Mouse (Mus musculus) midbrain, embryonic 10.5 days (tissue): Measurements from ENCODE around the gene Parvb. TPM values are rescaled to one million over a fixed set of nuclear protein-coding genes. Genes with fewer than 3 reads are reported as not detected.
"Not testable (repeated sequence)": the region's sequence is repeated elsewhere in the genome, so short reads cannot be mapped to it uniquely, and the experiment has no call there.

Source experiments
- DNase-seq: peaks from one replicate; pipeline ENCODE4 v3.0.0-alpha.2; 2017; ENCODE audit warnings: low spot score
- H3K27ac ChIP-seq: fragments of 300-500 bp; sonication (generic); replicated peaks from 2 replicates; pipeline ENCODE4 v1.5.1; 2016; ENCODE audit warnings: mild to moderate bottlenecking
- H3K27me3 ChIP-seq: fragments of 300-500 bp; sonication (generic); 2 replicates; pipeline ENCODE4 v1.6.1; 2016; ENCODE audit warnings: low read depth, mild to moderate bottlenecking; ENCODE audit not compliant: poor library complexity, severe bottlenecking
- H3K36me3 ChIP-seq: fragments of 300-500 bp; sonication (generic); 2 replicates; pipeline ENCODE4 v1.6.1; 2016; ENCODE audit warnings: mild to moderate bottlenecking, moderate library complexity
- H3K4me1 ChIP-seq: fragments of 300-500 bp; sonication (generic); 2 replicates; pipeline ENCODE4 v1.6.1; 2016
- H3K4me3 ChIP-seq: fragments of 300-500 bp; sonication (generic); 2 replicates; pipeline ENCODE4 v1.5.1; 2016; ENCODE audit warnings: mild to moderate bottlenecking, moderate library complexity
- H3K9me3 ChIP-seq: fragments of 300-500 bp; sonication (generic); replicated peaks from 2 replicates; pipeline ENCODE4 v1.6.1; 2016; ENCODE audit warnings: mild to moderate bottlenecking
- WGBS: fragments of 180-500 bp; shearing (Covaris S2); methylation state at CpG from one replicate; pipeline ENCODE4 v1.1.7; 2016; 5-methylcytosine and 5-hydroxymethylcytosine counted together
- polyA plus RNA-seq: library from polyadenylated mRNA; unstranded; fragments of >200 nt; fragmentation: Nextera tagmentation; extraction: Ambion mirVana; gene quantifications from 2 replicates; pipeline ENCODE4 v1.2.1, GENCODE M21; 2016

The Parvb gene
- polyA plus RNA-seq, 1 experiment from 2014 or later = 7.4 TPM

GRCm38 (mm10) chr15:84284059-84284458, 52.2 kb downstream of the Parvb start:
- whole genome bisulfite sequencing = 60% methylated on average over 5 of the region's 5 CpGs
- peaks cover 4% of the 10 kb centered on the region; the same call in 1 of the 2 replicates for H3K9me3 ChIP-seq
- DNase-seq = peak; percentile 41
- H3K27me3 ChIP-seq = peaks cover 22% of the 10 kb centered on the region; the same call in 1 of the 2 replicates
- H3K4me1 ChIP-seq = peaks cover 31% of the 10 kb centered on the region
- no peak overlapping the region for H3K4me3 ChIP-seq
- 0 out of 2 replicates have a peak overlapping the region, but pooled peaks have one; percentile 50 for H3K27ac ChIP-seq
- H3K36me3 ChIP-seq = peaks cover 12% of the 10 kb centered on the region

- H3K4me1 ChIP-seq = peaks cover 30% of the 10 kb centered on the region
- no peak for DNase-seq
- peaks cover 22% of the 10 kb centered on the region; the same call in 1 of the 2 replicates for H3K27me3 ChIP-seq
- H3K4me3 ChIP-seq = no peak overlapping the region
- peaks cover 4% of the 10 kb centered on the region; the same call in 1 of the 2 replicates for H3K9me3 ChIP-seq
- H3K27ac ChIP-seq = peak overlapping the region; percentile 70
- H3K36me3 ChIP-seq = peaks cover 5% of the 10 kb centered on the region; the same call in 1 of the 2 replicates
- WGBS = 86% methylated on average over 7 of the region's 7 CpGs
Observed at GRCm38 (mm10) chr15:84285453-84285852, 53.6 kb downstream of the Parvb start.

GRCm38 (mm10) chr15:84288953-84289352, 57.1 kb downstream of the Parvb start:
- 88% methylated on average over 1 of the region's 1 CpGs for WGBS
- not testable (repeated sequence) for H3K9me3 ChIP-seq

GRCm38 (mm10) chr15:84291097-84291496, 59.3 kb downstream of the Parvb start:
- H3K36me3 ChIP-seq = peaks cover 10% of the 10 kb centered on the region; the same call in 1 of the 2 replicates
- no peak overlapping the region for H3K27ac ChIP-seq
- no peaks in the 10 kb centered on the region for H3K9me3 ChIP-seq
- 86% methylated on average over 5 of the region's 5 CpGs for WGBS
- no peak overlapping the region for H3K4me3 ChIP-seq
- H3K27me3 ChIP-seq = peaks cover 30% of the 10 kb centered on the region; the same call in 1 of the 2 replicates
- peaks cover 44% of the 10 kb centered on the region for H3K4me1 ChIP-seq
- no peak for DNase-seq

More at GRCm38 (mm10) chr15:84288953-84289352, 57.1 kb downstream of the Parvb start:
- DNase-seq, H3K36me3 ChIP-seq, H3K27ac ChIP-seq, H3K4me3 ChIP-seq: not testable (repeated sequence)
- peaks cover 24% of the 10 kb centered on the region; the same call in 1 of the 2 replicates for H3K27me3 ChIP-seq
- H3K4me1 ChIP-seq = peaks cover 39% of the 10 kb centered on the region

GRCm38 (mm10) chr15:84293590-84293989, 61.7 kb downstream of the Parvb start:
- H3K4me3 ChIP-seq = no peak overlapping the region
- H3K4me1 ChIP-seq = peaks cover 52% of the 10 kb centered on the region
- H3K27ac ChIP-seq = peak overlapping the region; percentile 7; the same call in 1 of the 2 replicates
- H3K27me3 ChIP-seq = peaks cover 48% of the 10 kb centered on the region
- WGBS = 70% methylated on average over 12 of the region's 12 CpGs
- H3K9me3 ChIP-seq = no peaks in the 10 kb centered on the region
- DNase-seq = no peak
- H3K36me3 ChIP-seq = peaks cover 10% of the 10 kb centered on the region; the same call in 1 of the 2 replicates

- Histone ChIP-seq H3K9me3 (no peaks in the 10 kb centered on the region), H3K4me3 (no peak overlapping the region), H3K36me3 (peaks cover 10% of the 10 kb centered on the region; the same call in 1 of the 2 replicates), H3K4me1 (peaks cover 60% of the 10 kb centered on the region), H3K27me3 (peaks cover 50% of the 10 kb centered on the region), H3K27ac (0 out of 2 replicates have a peak overlapping the region, but pooled peaks have one; percentile 7)
- WGBS = 77% methylated on average over 9 of the region's 9 CpGs
- DNase-seq = no peak
Observed at GRCm38 (mm10) chr15:84294391-84294790, 62.5 kb downstream of the Parvb start.

GRCm38 (mm10) chr15:84295225-84295624, 63.4 kb downstream of the Parvb start:
- H3K4me1 ChIP-seq = peaks cover 66% of the 10 kb centered on the region
- 81% methylated on average over 10 of the region's 10 CpGs for WGBS
- H3K27me3 ChIP-seq = peaks cover 50% of the 10 kb centered on the region
- peak overlapping the region; percentile 34; the same call in 1 of the 2 replicates for H3K27ac ChIP-seq
- no peak for DNase-seq
- H3K36me3 ChIP-seq = peaks cover 10% of the 10 kb centered on the region; the same call in 1 of the 2 replicates
- no peaks in the 10 kb centered on the region for H3K9me3 ChIP-seq
- H3K4me3 ChIP-seq = no peak overlapping the region

GRCm38 (mm10) chr15:84297454-84297853, 65.6 kb downstream of the Parvb start:
- no peak for DNase-seq
- Histone ChIP-seq H3K9me3 (no peaks in the 10 kb centered on the region), H3K27ac (peak overlapping the region; percentile 93; the same call in 1 of the 2 replicates), H3K27me3 (peaks cover 47% of the 10 kb centered on the region), H3K4me1 (peaks cover 82% of the 10 kb centered on the region), H3K36me3 (0 out of 2 replicates have a peak, but pooled peaks cover 4% of the 10 kb centered on the region), H3K4me3 (no peak overlapping the region)
- WGBS = 69% methylated on average over 8 of the region's 8 CpGs

- Histone ChIP-seq H3K27me3 (peaks cover 56% of the 10 kb centered on the region), H3K36me3 (0 out of 2 replicates have a peak, but pooled peaks cover 4% of the 10 kb centered on the region), H3K27ac (peak overlapping the region; percentile 93), H3K9me3 (no peaks in the 10 kb centered on the region), H3K4me3 (peak overlapping the region; percentile 41), H3K4me1 (peaks cover 91% of the 10 kb centered on the region)
- peak; percentile 74 for DNase-seq
- 23% methylated on average over 13 of the region's 13 CpGs for WGBS
Observed at GRCm38 (mm10) chr15:84298804-84299370, 67.0 kb downstream of the Parvb start.

GRCm38 (mm10) chr15:84299662-84300333, 68.0 kb downstream of the Parvb start:
- peak overlapping the region; percentile 41 for H3K4me3 ChIP-seq
- H3K36me3 ChIP-seq = 0 out of 2 replicates have a peak, but pooled peaks cover 4% of the 10 kb centered on the region
- H3K27me3 ChIP-seq = peaks cover 57% of the 10 kb centered on the region
- no peaks in the 10 kb centered on the region for H3K9me3 ChIP-seq
- DNase-seq = peak; percentile 84
- H3K4me1 ChIP-seq = peaks cover 92% of the 10 kb centered on the region
- 11% methylated on average over 9 of the region's 9 CpGs for WGBS
- peak overlapping the region; percentile 93 for H3K27ac ChIP-seq

- Histone ChIP-seq H3K27me3 (peaks cover 49% of the 10 kb centered on the region), H3K9me3 (no peaks in the 10 kb centered on the region), H3K27ac (peak overlapping the region; percentile 93), H3K4me3 (peak overlapping the region; percentile 41; the same call in 1 of the 2 replicates), H3K36me3 (0 out of 2 replicates have a peak, but pooled peaks cover 1% of the 10 kb centered on the region), H3K4me1 (peaks cover 94% of the 10 kb centered on the region)
- DNase-seq = no peak
- 29% methylated on average over 2 of the region's 2 CpGs for WGBS
Observed at GRCm38 (mm10) chr15:84300591-84300990, 68.7 kb downstream of the Parvb start.

GRCm38 (mm10) chr15:84301026-84301425, 69.2 kb downstream of the Parvb start:
- 3% methylated on average over 7 of the region's 7 CpGs for WGBS
- peak overlapping the region; percentile 93 for H3K27ac ChIP-seq
- H3K36me3 ChIP-seq = no peaks in the 10 kb centered on the region
- peak; percentile 79 for DNase-seq
- no peaks in the 10 kb centered on the region for H3K9me3 ChIP-seq
- H3K4me1 ChIP-seq = peaks cover 98% of the 10 kb centered on the region
- H3K27me3 ChIP-seq = peaks cover 47% of the 10 kb centered on the region
- H3K4me3 ChIP-seq = peak overlapping the region; percentile 41; the same call in 1 of the 2 replicates
